Mouse (Mus musculus) frontal cortex, postnatal 14 days (tissue): Measurements from ENCODE around the gene Srpk2.
"Not testable (repeated sequence)": the region's sequence is repeated elsewhere in the genome, so short reads cannot be mapped to it uniquely, and the experiment has no call there.

Source experiments
- DNase-seq, 2 experiments: peaks; one replicate each; pipeline ENCODE4 v3.0.0; 2022; ENCODE audit warnings: low spot score in 2 of 2

The Srpk2 gene

GRCm38 (mm10) chr5:23604036-23604705 is 80.2 kb downstream of the Srpk2 start:
- DNase-seq, result no peak

GRCm38 (mm10) chr5:23599750-23600537 is 84.5 kb downstream of the Srpk2 start:
- DNase-seq, result no peak

- DNase-seq, result no peak
Observed at GRCm38 (mm10) chr5:23599171-23599570, 85.2 kb downstream of the Srpk2 start.

- DNase-seq, result no peak
Observed at GRCm38 (mm10) chr5:23598491-23598890, 85.9 kb downstream of the Srpk2 start.

- DNase-seq, result no peak
Observed at GRCm38 (mm10) chr5:23597999-23598398, 86.4 kb downstream of the Srpk2 start.

- DNase-seq, result no peak
Observed at GRCm38 (mm10) chr5:23597260-23597864, 87.1 kb downstream of the Srpk2 start.

GRCm38 (mm10) chr5:23596326-23596965 is 88.0 kb downstream of the Srpk2 start:
- DNase-seq, result no peak

- not testable (repeated sequence) for DNase-seq
Observed at GRCm38 (mm10) chr5:23590298-23590697, 94.1 kb downstream of the Srpk2 start.

GRCm38 (mm10) chr5:23587614-23588013 is 96.8 kb downstream of the Srpk2 start:
- DNase-seq, result no peak

GRCm38 (mm10) chr5:23586531-23587453 is 97.6 kb downstream of the Srpk2 start:
- DNase-seq, result no peak

- DNase-seq, result no peak
Observed at GRCm38 (mm10) chr5:23581484-23582060, 102.8 kb downstream of the Srpk2 start.

GRCm38 (mm10) chr5:23579120-23579880 is 105.1 kb downstream of the Srpk2 start:
- no peak for DNase-seq

GRCm38 (mm10) chr5:23578322-23578957 is 106.0 kb downstream of the Srpk2 start:
- DNase-seq, result no peak

GRCm38 (mm10) chr5:23577847-23578246 is 106.6 kb downstream of the Srpk2 start:
- DNase-seq, result no peak

GRCm38 (mm10) chr5:23576336-23577094 is 107.9 kb downstream of the Srpk2 start:
- no peak for DNase-seq

GRCm38 (mm10) chr5:23573942-23574341 is 110.5 kb downstream of the Srpk2 start:
- no peak for DNase-seq

GRCm38 (mm10) chr5:23568188-23568587 is 116.2 kb downstream of the Srpk2 start:
- no peak for DNase-seq

GRCm38 (mm10) chr5:23566382-23566781 is 118.0 kb downstream of the Srpk2 start:
- no peak for DNase-seq
